Mouse (Mus musculus) fat pad, adult 2 months (tissue): Measurements from ENCODE around the gene Cpe.

Experiments used
- DNase-seq: peaks from one replicate; pipeline ENCODE4 v3.0.0-alpha.2; 2011; ENCODE audit warnings: low read depth, low spot score; ENCODE audit errors: extremely low read depth

Gene Cpe

DNA sequence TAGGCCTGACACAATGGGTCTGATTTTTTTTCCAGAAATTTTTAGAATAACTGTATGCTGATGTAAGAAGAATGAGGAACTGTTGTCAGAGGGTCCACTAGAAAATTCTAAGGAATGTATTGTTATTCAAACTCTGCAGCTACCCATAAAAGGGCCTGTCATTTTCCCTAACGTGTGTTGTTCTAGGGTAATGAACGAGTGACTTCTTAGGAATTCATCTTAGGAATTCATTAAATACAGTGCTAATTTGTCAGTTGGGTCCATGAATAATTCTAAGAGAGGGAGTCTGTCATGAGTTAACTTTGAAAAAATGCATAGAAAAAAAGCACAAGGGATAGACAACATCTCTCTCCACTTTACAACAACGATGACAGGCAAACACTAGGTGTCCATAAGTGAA lies 110.0 kb downstream of the Cpe start:
- no peak for DNase-seq

DNA sequence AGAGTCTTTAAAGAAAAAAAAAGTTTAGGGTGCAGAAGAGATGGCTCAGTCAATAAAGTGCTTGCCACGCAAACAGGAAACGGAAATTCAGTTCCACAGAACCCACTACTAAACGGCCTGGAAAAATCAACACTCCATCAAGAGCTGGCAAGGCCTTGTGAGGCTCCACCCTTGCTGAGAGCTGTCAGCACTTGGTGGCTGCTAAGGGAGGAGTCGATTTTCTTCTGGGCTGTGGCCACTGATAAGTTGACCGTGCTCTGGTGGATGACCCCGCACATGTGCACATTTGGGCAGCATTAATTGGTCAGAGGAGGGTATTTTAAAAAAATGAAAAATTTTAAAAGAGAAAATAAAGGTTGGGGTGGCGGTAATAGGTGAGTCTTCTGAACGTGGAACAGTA lies 114.6 kb downstream of the Cpe start:
- no peak for DNase-seq

DNA sequence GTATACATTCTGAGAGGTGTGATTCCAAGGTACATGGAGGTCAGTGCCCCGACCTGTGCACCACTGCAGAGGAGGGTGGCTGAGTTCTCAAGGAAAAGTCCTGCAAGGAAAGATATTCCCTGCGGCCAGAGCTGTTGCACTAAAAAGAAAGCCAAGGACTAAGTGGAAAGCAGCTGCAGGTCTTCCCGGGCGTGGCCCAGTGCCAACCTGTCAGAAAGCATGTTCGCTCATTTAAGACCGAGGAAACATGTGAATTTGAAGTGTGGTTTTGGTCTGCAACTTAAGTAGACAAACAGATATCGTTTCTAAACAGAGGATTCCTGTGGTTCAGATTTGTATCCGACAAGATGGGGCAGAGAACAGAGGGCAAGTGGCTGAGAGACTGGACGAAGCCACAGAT lies 117.9 kb downstream of the Cpe start:
- no peak for DNase-seq

DNA sequence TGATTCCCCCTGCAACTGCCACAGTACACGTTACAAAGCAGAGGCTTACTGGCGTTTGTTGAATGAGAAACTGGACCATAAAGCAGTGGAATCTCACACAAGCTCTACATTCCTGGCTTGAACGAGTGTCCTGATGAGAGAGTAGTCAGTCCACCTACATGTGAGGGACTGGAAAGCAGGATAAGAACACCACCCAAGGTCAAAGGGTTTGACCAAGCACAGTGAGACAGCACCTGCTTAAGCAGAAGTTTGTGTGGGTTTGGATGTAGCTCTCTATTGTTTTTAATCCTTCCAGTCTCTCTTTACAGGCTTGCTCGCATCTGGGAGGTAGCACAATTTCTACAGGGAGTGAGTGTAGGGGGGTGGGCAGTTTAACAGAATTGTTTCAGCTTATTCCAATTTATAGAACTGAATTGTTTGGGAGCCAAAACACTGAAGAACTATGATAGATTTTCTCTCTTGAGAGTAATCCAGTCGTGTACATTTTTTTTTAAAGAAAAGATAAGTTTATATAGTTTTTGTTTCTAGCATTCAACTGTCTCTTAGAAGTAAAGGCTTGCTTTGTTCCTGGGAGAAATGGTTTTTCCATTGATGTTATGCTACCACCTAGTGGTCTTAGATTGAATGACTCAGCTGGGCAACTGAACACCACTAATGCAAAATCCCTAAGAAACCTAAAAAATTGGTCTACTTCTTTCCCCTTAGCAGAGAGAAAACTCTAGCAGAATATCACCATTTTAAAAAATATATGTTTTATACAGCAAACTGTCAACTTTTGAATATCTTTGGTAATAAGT lies 144.6 kb downstream of the Cpe start:
- no peak for DNase-seq

DNA sequence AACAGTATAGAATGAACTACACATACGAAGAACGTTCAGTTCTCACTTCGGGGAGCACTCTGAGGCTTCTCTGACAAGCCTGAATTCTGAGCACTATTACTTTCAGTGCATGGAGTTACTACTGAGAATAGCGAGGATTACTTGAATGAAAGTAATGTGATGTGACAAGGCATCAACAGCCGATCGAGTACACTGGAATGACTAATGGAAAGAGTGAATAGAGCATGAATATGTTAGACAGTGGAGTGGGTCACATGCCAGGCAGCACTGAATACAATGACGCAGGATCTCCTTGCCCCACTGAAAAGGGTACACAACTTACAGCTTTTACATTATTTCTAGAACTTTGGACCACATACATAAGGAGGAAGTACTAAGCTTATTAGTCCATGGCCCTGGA lies 149.4 kb downstream of the Cpe start:
- DNase-seq = no peak
